Mouse (Mus musculus): ENCODE data around the gene Olfr394.
"Not testable (repeated sequence)": the region's sequence is repeated elsewhere in the genome, so short reads cannot be mapped to it uniquely, and the experiment has no call there.

Olfr394 gene

DNA sequence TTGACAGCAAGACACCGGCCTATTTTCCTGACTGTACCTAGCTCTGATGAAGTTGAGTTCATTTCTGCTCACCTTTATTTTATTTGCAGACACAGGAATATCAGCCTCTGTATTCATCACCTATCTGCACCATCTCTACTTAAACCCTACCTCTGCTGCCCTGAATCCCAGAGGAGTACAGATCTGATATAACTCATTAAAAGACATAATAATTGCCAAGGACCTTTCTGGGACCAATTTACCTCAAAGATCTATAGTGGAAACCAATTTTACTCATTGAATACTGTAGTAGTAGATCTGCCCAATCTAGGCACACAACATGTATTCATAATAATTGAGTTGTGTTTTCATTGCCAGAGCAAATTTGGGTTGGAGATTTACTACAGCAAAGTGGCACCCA lies at the start of gene Olfr394:
Gene Olfr394, minus strand, starts transcription at position 101 of the 400 bp plus-strand sequence.
- DNase-seq (ENCODE audit: low read depth, low spot score): no peak

DNA sequence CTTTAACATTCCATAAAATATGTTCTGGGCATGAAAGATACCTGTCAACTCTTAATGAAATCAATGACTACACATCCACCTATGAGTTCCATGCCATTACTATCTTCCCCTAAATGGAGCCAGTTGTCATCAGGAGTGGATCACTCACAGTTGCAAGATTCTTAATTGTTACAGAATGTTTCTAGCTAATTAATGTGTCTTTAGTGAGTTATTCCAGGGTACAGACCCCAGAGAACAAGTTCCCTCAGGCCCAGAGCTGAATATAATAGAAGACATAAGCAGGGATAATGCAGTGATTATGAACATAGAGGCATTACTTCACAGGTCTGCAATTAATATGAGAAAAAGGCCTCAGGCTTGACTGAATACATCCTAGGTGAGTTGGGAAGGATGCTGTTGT lies 45.8 kb upstream of the Olfr394 start, which contains the start of gene Olfr23:
Gene Olfr23, plus strand, starts transcription at position 301 of the 400 bp plus-strand sequence.
- DNase-seq (ENCODE audit: low read depth, low spot score): no peak

DNA sequence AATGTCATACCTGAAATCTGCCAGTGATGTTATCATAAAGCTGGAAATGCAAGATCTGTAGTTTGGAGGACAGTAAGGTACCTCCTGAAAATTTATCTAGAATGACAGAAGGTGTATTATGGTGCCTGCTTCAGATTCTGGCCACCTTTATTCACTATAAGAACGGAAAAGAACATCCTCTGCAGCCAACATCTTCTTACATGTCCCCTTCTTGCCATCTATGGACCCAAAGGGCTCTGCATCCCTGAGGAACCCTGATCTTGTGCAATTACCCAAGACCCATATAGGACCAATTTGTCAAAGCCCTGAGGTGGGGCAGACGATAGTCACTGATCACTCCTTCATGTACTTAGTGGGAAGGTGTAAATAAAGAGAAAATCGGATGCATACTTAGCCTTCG lies 18.6 kb upstream of the Olfr394 start, which contains the start of gene Olfr395:
Gene Olfr395, minus strand, starts transcription at position 101 of the 400 bp plus-strand sequence.
- DNase-seq (ENCODE audit: low read depth, low spot score): not testable (repeated sequence)

DNA sequence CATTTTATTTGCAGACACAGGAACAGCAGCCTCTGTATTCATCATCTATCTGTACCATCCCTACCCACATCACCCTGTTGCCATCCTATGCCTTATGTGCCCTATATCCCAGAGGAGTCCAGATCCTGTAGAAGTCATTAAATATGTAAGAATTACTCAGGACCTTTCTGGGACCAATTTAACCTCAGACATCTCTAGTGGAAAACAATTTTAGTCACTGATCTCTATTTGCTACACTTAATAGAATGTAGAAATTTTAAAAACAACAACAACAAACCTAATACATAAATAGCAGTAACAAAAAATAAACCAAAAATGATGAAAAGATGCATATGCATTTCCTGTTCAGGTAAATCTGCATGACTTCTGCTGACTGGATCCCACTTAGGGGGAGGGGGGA lies 39.2 kb downstream of the Olfr394 start, which contains the start of gene Olfr393:
Gene Olfr393, minus strand, starts transcription at position 101 of the 400 bp plus-strand sequence.
- DNase-seq (ENCODE audit: low read depth, low spot score): no peak
